Mouse (Mus musculus): ENCODE results near the gene Pln. TPM values are rescaled to one million over a fixed set of nuclear protein-coding genes. Genes with fewer than 3 reads are reported as not detected.
A peak's percentile ranks its signal among the peaks of the same experiment; 100 is the strongest.

The Pln gene
- polyA plus RNA-seq, 1 experiment: 34.4 TPM

- no peak overlapping the region for H3K4me3 ChIP-seq (replicated peaks; ENCODE audit: extremely low read depth, low read depth, low read length)
- TF ChIP-seq POLR2A (IDR thresholded peaks at IDR 0.05; ENCODE audit: borderline replicate concordance, extremely low read depth, low read depth, low read length) (no peak), CTCF (IDR thresholded peaks at IDR 0.05; ENCODE audit: insufficient read depth, low read length) (no peak)
- peaks cover 14% of the 10 kb centered on the region for H3K4me1 ChIP-seq (ENCODE audit: control insufficient read depth, insufficient read depth, low read length)
- 86% methylated on average over 1 of the region's 1 CpGs for WGBS
- DNase-seq: no peak
Measured at GRCm38 (mm10) chr10:53349254-53349653, 11.8 kb downstream of the Pln start.

GRCm38 (mm10) chr10:53353665-53354064, 16.2 kb downstream of the Pln start:
- H3K4me3 ChIP-seq (replicated peaks; ENCODE audit: extremely low read depth, low read depth, low read length): no peak overlapping the region
- peaks cover 4% of the 10 kb centered on the region for H3K4me1 ChIP-seq (ENCODE audit: control insufficient read depth, insufficient read depth, low read length)
- no peak for DNase-seq
- TF ChIP-seq POLR2A (IDR thresholded peaks at IDR 0.05; ENCODE audit: borderline replicate concordance, extremely low read depth, low read depth, low read length) (no peak), CTCF (IDR thresholded peaks at IDR 0.05; ENCODE audit: insufficient read depth, low read length) (no peak)
- WGBS: 80% methylated on average over 3 of the region's 3 CpGs

GRCm38 (mm10) chr10:53359016-53359415, 21.5 kb downstream of the Pln start:
- Histone ChIP-seq H3K4me3 (replicated peaks; ENCODE audit: extremely low read depth, low read depth, low read length) (no peak overlapping the region), H3K4me1 (ENCODE audit: control insufficient read depth, insufficient read depth, low read length) (peaks cover 2% of the 10 kb centered on the region)
- WGBS: 69% methylated on average over 3 of the region's 3 CpGs
- TF ChIP-seq CTCF (IDR thresholded peaks at IDR 0.05; ENCODE audit: insufficient read depth, low read length) (no peak), POLR2A (IDR thresholded peaks at IDR 0.05; ENCODE audit: borderline replicate concordance, extremely low read depth, low read depth, low read length) (no peak)
- DNase-seq: no peak

- TF ChIP-seq CTCF (IDR thresholded peaks at IDR 0.05; ENCODE audit: insufficient read depth, low read length): no peak
- no peak for TF ChIP-seq POLR2A (IDR thresholded peaks at IDR 0.05; ENCODE audit: borderline replicate concordance, extremely low read depth, low read depth, low read length)
- Histone ChIP-seq H3K4me1 (ENCODE audit: control insufficient read depth, insufficient read depth, low read length) (peaks cover 2% of the 10 kb centered on the region; the same call in 1 of the 2 replicates), H3K4me3 (replicated peaks; ENCODE audit: extremely low read depth, low read depth, low read length) (no peak overlapping the region)
- DNase-seq: no peak
Measured at GRCm38 (mm10) chr10:53364311-53364710, 26.8 kb downstream of the Pln start.

- no peak overlapping the region for H3K4me3 ChIP-seq (replicated peaks; ENCODE audit: extremely low read depth, low read depth, low read length)
- 90% methylated on average over 2 of the region's 2 CpGs for WGBS
- no peak for DNase-seq
- no peaks in the 10 kb centered on the region for H3K4me1 ChIP-seq (ENCODE audit: control insufficient read depth, insufficient read depth, low read length)
- TF ChIP-seq CTCF (IDR thresholded peaks at IDR 0.05; ENCODE audit: insufficient read depth, low read length) (no peak), POLR2A (IDR thresholded peaks at IDR 0.05; ENCODE audit: borderline replicate concordance, extremely low read depth, low read depth, low read length) (no peak)
Measured at GRCm38 (mm10) chr10:53367265-53367664, 29.8 kb downstream of the Pln start.

- no peak for DNase-seq
- TF ChIP-seq POLR2A (IDR thresholded peaks at IDR 0.05; ENCODE audit: borderline replicate concordance, extremely low read depth, low read depth, low read length) (no peak), CTCF (IDR thresholded peaks at IDR 0.05; ENCODE audit: insufficient read depth, low read length) (no peak)
- Histone ChIP-seq H3K4me3 (replicated peaks; ENCODE audit: extremely low read depth, low read depth, low read length) (no peak overlapping the region), H3K4me1 (ENCODE audit: control insufficient read depth, insufficient read depth, low read length) (peaks cover 7% of the 10 kb centered on the region)
- 81% methylated on average over 6 of the region's 6 CpGs for WGBS
Measured at GRCm38 (mm10) chr10:53373885-53374578, 36.6 kb downstream of the Pln start.

GRCm38 (mm10) chr10:53377096-53377495, 39.6 kb downstream of the Pln start:
- Histone ChIP-seq H3K4me1 (ENCODE audit: control insufficient read depth, insufficient read depth, low read length) (peaks cover 10% of the 10 kb centered on the region), H3K4me3 (replicated peaks; ENCODE audit: extremely low read depth, low read depth, low read length) (no peak overlapping the region)
- DNase-seq: no peak
- TF ChIP-seq POLR2A (IDR thresholded peaks at IDR 0.05; ENCODE audit: borderline replicate concordance, extremely low read depth, low read depth, low read length): no peak
- no peak for TF ChIP-seq CTCF (IDR thresholded peaks at IDR 0.05; ENCODE audit: insufficient read depth, low read length)

GRCm38 (mm10) chr10:53378296-53378695, 40.8 kb downstream of the Pln start:
- TF ChIP-seq POLR2A (IDR thresholded peaks at IDR 0.05; ENCODE audit: borderline replicate concordance, extremely low read depth, low read depth, low read length) (no peak), CTCF (IDR thresholded peaks at IDR 0.05; ENCODE audit: insufficient read depth, low read length) (no peak)
- WGBS: 48% methylated on average over 6 of the region's 6 CpGs
- Histone ChIP-seq H3K4me1 (ENCODE audit: control insufficient read depth, insufficient read depth, low read length) (peaks cover 13% of the 10 kb centered on the region), H3K4me3 (replicated peaks; ENCODE audit: extremely low read depth, low read depth, low read length) (peak overlapping the region; percentile 85)
- DNase-seq: no peak

- TF ChIP-seq CTCF (IDR thresholded peaks at IDR 0.05; ENCODE audit: insufficient read depth, low read length) (no peak), POLR2A (IDR thresholded peaks at IDR 0.05; ENCODE audit: borderline replicate concordance, extremely low read depth, low read depth, low read length) (no peak)
- peaks cover 13% of the 10 kb centered on the region for H3K4me1 ChIP-seq (ENCODE audit: control insufficient read depth, insufficient read depth, low read length)
- DNase-seq: no peak
Measured at GRCm38 (mm10) chr10:53378981-53379708, 41.7 kb downstream of the Pln start.

GRCm38 (mm10) chr10:53379709-53380106, 42.2 kb downstream of the Pln start, which contains the start of gene Cep85l:
Cep85l (minus strand) TSS chr10:53379947.
- Histone ChIP-seq H3K4me1 (ENCODE audit: control insufficient read depth, insufficient read depth, low read length) (peaks cover 10% of the 10 kb centered on the region), H3K4me3 (replicated peaks; ENCODE audit: extremely low read depth, low read depth, low read length) (peak within 1 kb of the TSS; percentile 85)
- peak; percentile 80 for DNase-seq
- TF ChIP-seq CTCF (IDR thresholded peaks at IDR 0.05; ENCODE audit: insufficient read depth, low read length) (no peak), POLR2A (IDR thresholded peaks at IDR 0.05; ENCODE audit: borderline replicate concordance, extremely low read depth, low read depth, low read length) (peak; percentile 76; the same call in 1 of the 2 replicates)
- under 1% methylated on average over 30 of the region's 31 CpGs for WGBS

More at GRCm38 (mm10) chr10:53378981-53379708, 41.7 kb downstream of the Pln start:
- H3K4me3 ChIP-seq (replicated peaks; ENCODE audit: extremely low read depth, low read depth, low read length): peak overlapping the region; percentile 85
- WGBS: under 1% methylated on average over 59 of the region's 59 CpGs
